Mouse (Mus musculus): ENCODE data around the gene Fgd2.

- no peak for TF ChIP-seq CTCF (IDR thresholded peaks at IDR 0.05; ENCODE audit: control insufficient read depth, insufficient read depth, low read length)
- no peak for TF ChIP-seq POLR2A (IDR thresholded peaks at IDR 0.05; ENCODE audit: borderline replicate concordance, control insufficient read depth, low read depth, low read length)
Measured at GRCm38 (mm10) chr17:29336266-29336990, 24.3 kb upstream of the Fgd2 start.
